Mouse (Mus musculus): ENCODE results near the gene Slc25a34. TPM values are rescaled to one million over a fixed set of nuclear protein-coding genes. Genes with fewer than 3 reads are reported as not detected.

Slc25a34 gene
- polyA plus RNA-seq (2017; shearing (Covaris generic)) = not detected

DNA sequence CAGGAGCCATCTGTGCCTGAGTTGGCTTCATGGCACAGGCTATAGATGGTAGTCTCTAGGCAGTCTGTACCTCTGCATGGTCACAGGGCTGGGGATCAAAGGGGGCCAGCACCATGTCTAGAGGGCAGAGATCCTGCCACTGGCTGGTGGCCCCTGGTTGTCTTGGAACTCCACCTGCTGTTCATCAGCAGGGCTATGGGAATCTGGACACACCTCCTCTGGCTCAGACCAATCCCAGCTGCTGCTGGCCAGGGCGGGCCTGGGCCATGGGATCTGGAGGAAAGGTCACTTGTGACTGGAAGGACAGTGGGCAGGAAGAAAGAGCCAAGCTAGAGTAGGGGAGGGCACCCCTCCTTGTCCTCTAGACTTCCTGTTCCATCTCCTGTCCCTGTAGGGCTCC lies at the start of gene Slc25a34:
Slc25a34 (minus strand) TSS at position 156 of the 400 bp plus-strand sequence.

DNA sequence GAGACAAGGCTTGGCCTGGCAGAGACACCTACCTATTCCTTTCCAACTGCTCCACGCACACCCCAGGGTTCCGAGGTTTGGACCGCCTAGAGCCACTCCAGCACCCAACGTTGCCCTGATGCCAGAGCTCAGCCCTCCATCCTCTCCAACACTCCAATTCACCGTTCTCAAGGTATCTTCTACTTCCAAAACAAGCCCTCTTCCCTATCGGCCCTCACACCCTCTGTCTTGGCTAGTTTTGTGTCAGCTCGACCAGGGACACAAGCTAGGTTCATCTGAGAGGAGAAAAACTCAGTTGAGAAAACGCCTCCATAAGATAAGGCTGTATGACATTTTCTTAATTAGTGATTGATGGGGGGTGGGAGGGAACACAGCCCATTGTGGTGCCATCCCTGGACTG lies 41.2 kb upstream of the Slc25a34 start, which contains the start of gene Plekhm2:
Plekhm2 (minus strand) TSS at position 101 of the 400 bp plus-strand sequence.

GRCm38 (mm10) chr4:141618565-141619243 lies 4.9 kb downstream of the Slc25a34 start, which contains the start of gene Tmem82:
TSS of gene Tmem82 (minus strand) at chr4:141618633.

GRCm38 (mm10) chr4:141605861-141606260 lies 17.8 kb downstream of the Slc25a34 start, which contains the start of gene Fblim1:
TSS of gene Fblim1 (minus strand) at chr4:141606096.

Other genes with a start within 250 kb of the Slc25a34 start
- gene Clcnka, start 225.1 kb downstream of the Slc25a34 start, polyA plus RNA-seq (2017; shearing (Covaris generic)) = not detected
- gene Clcnkb, start 207.8 kb downstream of the Slc25a34 start, polyA plus RNA-seq (2017; shearing (Covaris generic)) = not detected
- gene Hspb7, start 203.0 kb downstream of the Slc25a34 start, polyA plus RNA-seq (2017; shearing (Covaris generic)) = not detected
- not detected for gene Srarp, start 187.7 kb downstream of the Slc25a34 start, polyA plus RNA-seq (2017; shearing (Covaris generic))
- gene Zbtb17, start 179.2 kb downstream of the Slc25a34 start, polyA plus RNA-seq (2017; shearing (Covaris generic)) = 43.2 TPM
- gene Spen, start 85.2 kb downstream of the Slc25a34 start, polyA plus RNA-seq (2017; shearing (Covaris generic)) = 6.4 TPM
- 0.21 TPM for gene Fblim1, start 17.7 kb downstream of the Slc25a34 start, polyA plus RNA-seq (2017; shearing (Covaris generic))
- 0.22 TPM for gene Tmem82, start 5.2 kb downstream of the Slc25a34 start, polyA plus RNA-seq (2017; shearing (Covaris generic))
- 4.9 TPM for gene Plekhm2, start 41.1 kb upstream of the Slc25a34 start, polyA plus RNA-seq (2017; shearing (Covaris generic))
- gene Rsc1a1, start 61.8 kb upstream of the Slc25a34 start, polyA plus RNA-seq (2017; shearing (Covaris generic)) = not detected
- 5.4 TPM for gene Ddi2, start 99.6 kb upstream of the Slc25a34 start, polyA plus RNA-seq (2017; shearing (Covaris generic))
- gene Agmat, start 122.9 kb upstream of the Slc25a34 start, polyA plus RNA-seq (2017; shearing (Covaris generic)) = not detected
- gene Dnajc16, start 167.1 kb upstream of the Slc25a34 start, polyA plus RNA-seq (2017; shearing (Covaris generic)) = 4.9 TPM
- gene Casp9, start 169.8 kb upstream of the Slc25a34 start, polyA plus RNA-seq (2017; shearing (Covaris generic)) = 20.3 TPM
- not detected for gene Cela2a, start 202.3 kb upstream of the Slc25a34 start, polyA plus RNA-seq (2017; shearing (Covaris generic))
- gene Ctrc, start 222.5 kb upstream of the Slc25a34 start, polyA plus RNA-seq (2017; shearing (Covaris generic)) = not detected